Mouse (Mus musculus) limb, embryonic 11.5 days (tissue): ENCODE results near the gene Kcnma1. TPM values are rescaled to one million over a fixed set of nuclear protein-coding genes. Genes with fewer than 3 reads are reported as not detected.

Experiments used
- ATAC-seq: fragments of 200-750 bp; cut with Nextera tagmentation; 2 replicates; pipeline ENCODE4 v1.8.0; 2017; ENCODE audit warnings: low read depth; ENCODE audit not compliant: insufficient number of reproducible peaks, low FRiP score, low TSS enrichment
- DNase-seq: peaks from one replicate; pipeline ENCODE4 v3.0.0-alpha.2; 2015; ENCODE audit warnings: low spot score
- H3K27ac ChIP-seq: fragments of 300-500 bp; sonication (generic); replicated peaks from 2 replicates; pipeline ENCODE4 v1.5.1; 2014; ENCODE audit warnings: low read depth, mild to moderate bottlenecking, low read length
- H3K27me3 ChIP-seq: fragments of 300-500 bp; sonication (generic); 2 replicates; pipeline ENCODE4 v1.6.1; 2014; ENCODE audit warnings: mild to moderate bottlenecking, low read length, mixed read lengths; ENCODE audit not compliant: control insufficient read depth, insufficient read depth
- H3K36me3 ChIP-seq: fragments of 300-500 bp; sonication (generic); 2 replicates; pipeline ENCODE4 v1.6.1; 2014; ENCODE audit warnings: mild to moderate bottlenecking, low read length, moderate library complexity, mixed read lengths; ENCODE audit not compliant: control insufficient read depth, insufficient read depth
- H3K4me1 ChIP-seq: fragments of 300-500 bp; sonication (generic); 2 replicates; pipeline ENCODE4 v1.6.1; 2014; ENCODE audit warnings: low read length, mixed read lengths; ENCODE audit not compliant: control insufficient read depth, insufficient read depth
- H3K4me2 ChIP-seq: fragments of 300-500 bp; sonication (generic); 2 replicates; pipeline ENCODE4 v1.6.1; 2014; ENCODE audit warnings: low read depth, mild to moderate bottlenecking, moderate library complexity; ENCODE audit not compliant: severe bottlenecking
- H3K4me3 ChIP-seq: fragments of 300-500 bp; sonication (generic); 2 replicates; pipeline ENCODE4 v1.5.1; 2014; ENCODE audit warnings: low read depth, low read length
- H3K9ac ChIP-seq: fragments of 300-500 bp; sonication (generic); 2 replicates; pipeline ENCODE4 v1.6.1; 2014; ENCODE audit warnings: mild to moderate bottlenecking, low read length
- H3K9me3 ChIP-seq: fragments of 300-500 bp; sonication (generic); 2 replicates; pipeline ENCODE4 v1.6.1; 2016; ENCODE audit warnings: low read length; ENCODE audit not compliant: control insufficient read depth
- WGBS: fragments of 180-500 bp; shearing (Covaris S2); extraction: QIAGEN DNeasy Blood & Tissue Kit; methylation state at CpG from one replicate; pipeline ENCODE4 v1.1.7; 2014; 5-methylcytosine and 5-hydroxymethylcytosine counted together
- polyA plus RNA-seq: library from polyadenylated mRNA; unstranded; fragments of >200 nt; fragmentation: Nextera tagmentation; extraction: Ambion mirVana; gene quantifications from 2 replicates; pipeline ENCODE4 v1.2.1, GENCODE M21; 2014

Gene Kcnma1
- polyA plus RNA-seq, 1 experiment from 2014 or later = 0.80 TPM

DNA sequence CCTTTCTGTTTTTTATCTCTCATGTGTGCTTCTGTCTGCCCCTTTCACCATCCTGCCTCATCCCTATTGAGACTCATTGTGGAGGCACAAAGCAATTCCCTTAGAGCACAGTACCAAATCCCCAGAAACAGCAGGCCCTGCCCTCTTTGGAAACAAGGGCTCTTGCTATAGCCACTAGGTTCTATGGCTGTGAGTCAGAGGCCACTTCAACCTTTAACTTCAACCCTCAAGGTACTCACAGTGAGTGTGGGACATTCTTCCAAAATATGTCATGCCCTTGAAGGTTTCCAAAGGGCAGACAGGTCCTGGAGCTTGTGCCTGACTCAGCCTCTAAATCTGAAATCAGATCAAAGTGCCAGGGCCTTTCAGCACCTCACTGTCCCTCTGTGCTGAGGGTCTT is 272.8 kb downstream of the Kcnma1 start:
- Histone ChIP-seq H3K36me3 (no peaks in the 10 kb centered on the region), H3K4me3 (no peak overlapping the region), H3K27me3 (no peaks in the 10 kb centered on the region), H3K4me1 (no peaks in the 10 kb centered on the region), H3K9me3 (no peaks in the 10 kb centered on the region), H3K9ac (no peak overlapping the region), H3K27ac (no peak overlapping the region), H3K4me2 (no peak overlapping the region)
- DNase-seq (no peak), ATAC-seq (no peak)

DNA sequence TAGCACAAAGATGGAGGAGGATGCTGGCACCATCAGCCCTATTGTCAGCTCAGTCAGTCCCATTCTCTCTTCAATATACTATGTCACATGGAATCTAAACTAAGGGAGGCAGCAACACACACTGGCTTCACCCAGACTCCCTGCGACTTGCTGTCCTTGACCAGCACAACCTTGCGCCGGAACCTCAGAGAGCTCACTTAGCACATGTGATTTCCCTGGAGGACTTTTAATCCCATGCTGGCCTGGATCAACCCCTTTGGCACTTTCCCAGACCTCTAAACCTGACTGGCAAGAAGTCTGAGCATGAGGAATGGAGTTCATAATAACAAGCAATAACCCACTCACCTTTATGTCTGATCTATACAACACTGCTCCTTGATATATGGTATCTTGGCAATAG is 280.1 kb downstream of the Kcnma1 start:
- ATAC-seq (no peak), DNase-seq (no peak)
- Histone ChIP-seq H3K9me3 (no peaks in the 10 kb centered on the region), H3K4me3 (no peak overlapping the region), H3K27ac (no peak overlapping the region), H3K27me3 (no peaks in the 10 kb centered on the region), H3K4me1 (no peaks in the 10 kb centered on the region), H3K9ac (no peak overlapping the region), H3K4me2 (no peak overlapping the region), H3K36me3 (no peaks in the 10 kb centered on the region)
- 91% methylated on average over 3 of the region's 3 CpGs for whole genome bisulfite sequencing

DNA sequence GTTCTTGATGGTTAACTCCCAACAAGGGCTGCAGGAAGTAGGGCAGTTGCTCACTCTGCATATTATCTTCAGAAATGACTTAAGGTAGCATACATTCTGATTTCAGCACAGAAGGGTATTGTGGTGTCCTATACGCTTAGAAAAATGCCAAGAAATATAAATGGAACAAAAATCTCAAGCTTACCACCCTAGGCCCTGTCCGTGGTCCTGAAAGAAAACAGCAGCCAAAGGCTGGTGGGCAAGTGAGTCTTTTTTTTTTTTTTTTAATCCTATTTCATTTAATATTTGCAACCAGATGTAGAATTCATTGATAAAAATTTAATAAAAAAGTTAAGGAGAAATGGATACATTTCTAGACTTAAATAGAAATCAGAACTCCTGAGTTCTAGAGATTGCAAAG is 284.9 kb downstream of the Kcnma1 start:
- 60% methylated on average over 2 of the region's 2 CpGs for WGBS
- Histone ChIP-seq H3K4me1 (no peaks in the 10 kb centered on the region), H3K36me3 (no peaks in the 10 kb centered on the region), H3K27ac (no peak overlapping the region), H3K4me3 (no peak overlapping the region), H3K4me2 (no peak overlapping the region), H3K9me3 (no peaks in the 10 kb centered on the region), H3K27me3 (no peaks in the 10 kb centered on the region), H3K9ac (no peak overlapping the region)
- ATAC-seq (no peak), DNase-seq (peak; percentile 80)

DNA sequence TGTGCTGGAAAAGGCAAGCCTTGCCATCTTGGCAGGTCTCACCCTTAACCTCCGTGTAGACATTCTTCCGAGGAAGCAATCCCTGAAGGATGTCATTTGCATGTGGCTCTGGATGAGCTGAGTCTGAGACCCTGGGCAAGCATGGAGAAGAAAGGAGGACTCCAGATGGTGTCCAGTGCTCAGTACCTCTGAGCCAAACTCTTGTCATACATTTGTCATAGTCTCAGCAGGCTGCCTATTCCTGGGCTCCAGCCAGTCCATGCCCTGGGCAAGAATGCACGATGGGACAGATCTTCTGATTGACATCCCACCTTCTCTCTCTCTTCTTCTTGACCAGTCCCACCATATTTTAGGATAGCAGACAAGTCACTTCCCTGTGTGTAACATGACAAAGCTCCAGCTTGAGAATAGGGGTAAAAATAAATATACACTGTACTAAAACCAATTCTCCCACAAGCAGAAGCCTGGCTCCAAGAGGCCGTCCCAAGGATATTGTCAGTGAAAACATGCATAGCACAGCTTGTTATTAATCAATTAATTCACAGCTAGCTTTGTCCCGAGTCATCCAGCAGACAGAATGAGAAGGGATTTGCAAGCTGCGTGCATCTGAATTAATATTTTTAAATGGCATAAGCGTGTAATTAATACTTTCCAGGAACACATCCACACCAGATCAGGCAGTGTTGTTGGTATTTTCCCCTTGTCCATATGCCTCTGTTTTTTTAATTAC is 290.4 kb downstream of the Kcnma1 start:
- no peaks in the 10 kb centered on the region for H3K4me1 ChIP-seq
- H3K27ac ChIP-seq = no peak overlapping the region
- H3K36me3 ChIP-seq = no peaks in the 10 kb centered on the region
- ATAC-seq (no peak), DNase-seq (no peak)
- H3K9ac ChIP-seq = no peak overlapping the region
- 85% methylated on average over 7 of the region's 7 CpGs for WGBS
- no peak overlapping the region for H3K4me2 ChIP-seq
- no peaks in the 10 kb centered on the region for H3K27me3 ChIP-seq
- no peak overlapping the region for H3K4me3 ChIP-seq
- no peaks in the 10 kb centered on the region for H3K9me3 ChIP-seq

DNA sequence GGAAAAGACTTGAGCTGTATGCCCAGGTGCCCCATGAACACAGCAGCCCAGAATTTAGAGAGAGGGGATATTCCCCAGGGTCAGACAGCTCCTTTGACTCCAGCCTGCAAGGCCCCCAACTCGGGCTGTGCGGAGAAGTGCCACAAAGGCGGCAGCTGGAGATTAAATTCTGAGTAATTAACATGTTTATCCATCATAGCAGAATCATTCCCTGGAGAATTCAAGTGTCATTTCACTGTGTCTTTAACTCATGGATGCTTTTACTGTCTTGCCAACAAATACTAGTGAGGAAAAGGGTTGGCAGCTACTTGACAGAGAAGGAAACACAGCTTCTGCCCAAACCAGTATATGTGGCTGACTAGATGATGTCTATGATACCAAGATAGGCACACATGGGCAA is 295.0 kb downstream of the Kcnma1 start:
- ATAC-seq (no peak), DNase-seq (no peak)
- Histone ChIP-seq H3K27ac (no peak overlapping the region), H3K4me2 (no peak overlapping the region), H3K27me3 (no peaks in the 10 kb centered on the region), H3K9ac (no peak overlapping the region), H3K4me1 (no peaks in the 10 kb centered on the region), H3K4me3 (no peak overlapping the region), H3K9me3 (no peaks in the 10 kb centered on the region), H3K36me3 (no peaks in the 10 kb centered on the region)
- 91% methylated on average over 3 of the region's 3 CpGs for WGBS

DNA sequence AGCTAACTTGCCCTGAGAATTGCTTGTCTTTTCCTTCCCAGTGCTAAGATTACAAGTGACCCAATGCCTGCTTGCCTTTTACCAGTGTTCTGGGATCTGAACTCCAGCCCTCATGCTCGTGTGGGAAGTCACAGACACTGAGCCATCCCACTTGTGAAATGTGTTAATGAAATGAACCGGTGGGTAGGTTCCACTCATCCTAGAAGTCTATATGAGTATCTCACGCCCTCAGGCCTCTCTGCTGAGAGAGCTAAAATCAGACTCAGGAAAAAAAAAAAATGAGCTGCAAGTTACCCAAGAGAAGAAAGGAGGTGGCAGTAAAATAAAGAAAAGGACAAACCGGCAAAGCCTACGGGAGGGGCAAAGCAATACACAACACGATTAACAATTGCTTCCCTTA is 295.6 kb downstream of the Kcnma1 start:
- H3K4me1 ChIP-seq = no peaks in the 10 kb centered on the region
- no peaks in the 10 kb centered on the region for H3K36me3 ChIP-seq
- 90% methylated on average over 6 of the region's 6 CpGs for WGBS
- no peak overlapping the region for H3K4me3 ChIP-seq
- H3K27me3 ChIP-seq = no peaks in the 10 kb centered on the region
- no peak overlapping the region for H3K4me2 ChIP-seq
- ATAC-seq = no peak
- DNase-seq = no peak
- no peak overlapping the region for H3K9ac ChIP-seq
- H3K9me3 ChIP-seq = no peaks in the 10 kb centered on the region
- no peak overlapping the region for H3K27ac ChIP-seq

DNA sequence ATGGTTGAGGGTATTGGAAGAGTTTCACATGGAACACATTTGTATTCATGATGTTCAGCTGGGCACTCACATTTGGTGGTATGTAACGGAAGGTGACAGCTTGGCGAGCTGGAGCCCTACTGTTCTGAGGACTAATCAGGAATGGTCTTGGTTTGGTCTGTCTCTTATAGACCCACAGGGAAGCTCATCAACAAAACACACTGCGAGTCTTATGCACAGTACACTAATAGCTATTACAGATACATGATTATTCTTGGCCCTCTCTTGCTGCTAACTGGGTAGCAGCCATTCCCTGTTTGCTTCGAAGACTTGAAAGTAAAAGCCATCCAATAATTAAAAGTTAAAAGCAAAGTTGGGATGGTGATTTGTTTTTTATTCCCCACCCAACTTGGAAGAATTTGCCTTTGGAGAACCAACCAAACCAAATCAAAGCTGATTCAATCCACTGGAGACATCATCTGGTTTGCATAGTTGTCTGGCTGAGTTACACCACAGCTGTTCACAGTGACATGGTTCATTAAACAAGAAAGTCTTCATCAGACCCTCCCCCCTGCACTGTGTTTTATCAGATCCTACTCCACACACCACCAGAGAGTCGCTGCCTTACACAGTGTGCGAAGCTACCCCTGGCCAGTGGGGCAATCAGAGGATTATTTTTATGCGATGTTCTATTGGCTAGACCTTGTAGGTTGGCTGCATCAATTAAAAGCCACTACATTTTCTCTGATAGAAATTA is 299.7 kb downstream of the Kcnma1 start:
- no peak for ATAC-seq
- no peak overlapping the region for H3K4me2 ChIP-seq
- WGBS = 82% methylated on average over 7 of the region's 7 CpGs
- H3K9me3 ChIP-seq = no peaks in the 10 kb centered on the region
- no peaks in the 10 kb centered on the region for H3K27me3 ChIP-seq
- H3K4me1 ChIP-seq = peaks cover 13% of the 10 kb centered on the region
- no peak overlapping the region for H3K9ac ChIP-seq
- H3K27ac ChIP-seq = no peak overlapping the region
- no peaks in the 10 kb centered on the region for H3K36me3 ChIP-seq
- no peak for DNase-seq
- no peak overlapping the region for H3K4me3 ChIP-seq

DNA sequence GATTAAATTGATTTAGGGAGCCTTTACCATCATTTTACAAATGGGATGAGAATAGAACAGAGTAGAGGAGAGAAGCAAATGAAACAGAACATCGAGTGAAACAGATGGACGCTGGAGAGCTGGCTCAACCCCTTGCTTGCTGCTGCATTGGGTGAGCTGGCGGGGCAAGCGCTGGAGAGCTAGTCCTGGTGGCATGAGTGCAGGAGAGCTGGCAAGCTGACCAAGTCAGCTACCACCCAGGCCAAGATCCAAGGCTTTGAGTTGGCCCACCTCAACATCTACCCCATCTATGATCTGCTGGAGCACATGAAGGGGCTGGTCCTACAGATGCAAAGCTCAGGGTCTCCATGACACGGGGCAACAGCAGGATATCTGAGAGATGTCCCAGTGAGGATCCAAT is 301.4 kb downstream of the Kcnma1 start:
- Histone ChIP-seq H3K4me3 (no peak overlapping the region), H3K27ac (no peak overlapping the region), H3K4me1 (peaks cover 13% of the 10 kb centered on the region), H3K9ac (no peak overlapping the region), H3K27me3 (no peaks in the 10 kb centered on the region), H3K9me3 (no peaks in the 10 kb centered on the region), H3K36me3 (no peaks in the 10 kb centered on the region), H3K4me2 (no peak overlapping the region)
- WGBS = 71% methylated on average over 5 of the region's 5 CpGs
- DNase-seq (no peak), ATAC-seq (no peak)
